Mouse (Mus musculus) testis, adult 2 months (tissue): Measurements from ENCODE around the gene Zmynd12.

Experiments
- CTCF ChIP-seq: fragments of 200-500 bp; IDR thresholded peaks from 2 replicates; pipeline ENCODE4 v1.5.1; 2012; ENCODE audit warnings: low read depth, mild to moderate bottlenecking, inconsistent platforms, low read length, moderate library complexity; ENCODE audit not compliant: control insufficient read depth, insufficient read depth, insufficient replicate concordance
- POLR2A ChIP-seq: fragments of 200-500 bp; IDR thresholded peaks from 2 replicates; pipeline ENCODE4 v1.6.1; 2012; ENCODE audit warnings: low read depth, mild to moderate bottlenecking, inconsistent platforms, low read length, moderate library complexity; ENCODE audit not compliant: control insufficient read depth

DNA sequence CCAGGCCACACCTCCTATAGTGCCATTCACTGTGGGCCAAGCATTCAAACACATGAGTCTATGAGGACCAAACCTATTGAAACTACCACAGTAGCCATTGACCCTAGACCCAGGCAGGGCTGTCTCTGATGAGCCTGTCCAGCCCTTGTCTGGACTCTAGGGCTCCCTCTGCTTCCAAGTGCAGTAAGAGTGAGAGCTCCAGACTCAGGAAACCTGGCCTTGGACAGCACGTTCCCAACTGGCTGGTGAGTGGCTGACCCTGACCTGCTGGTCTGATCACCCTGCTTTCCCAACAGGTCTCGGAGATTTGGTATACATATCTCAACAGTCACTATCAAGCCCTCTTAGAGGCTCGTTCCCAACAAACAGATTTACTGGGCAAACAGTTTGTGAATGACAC is 25.2 kb downstream of the Zmynd12 start:
- TF ChIP-seq CTCF (no peak), POLR2A (no peak)
